Mouse (Mus musculus) forebrain, embryonic 11.5 days (tissue): ENCODE data around the gene Plekhg1. TPM values are rescaled to one million over a fixed set of nuclear protein-coding genes. Genes with fewer than 3 reads are reported as not detected.
A peak's percentile ranks its signal among the peaks of the same experiment; 100 is the strongest.

Source experiments
- ATAC-seq: fragments of 200-750 bp; cut with Nextera tagmentation; replicated peaks from 2 replicates; pipeline ENCODE4 v1.8.0; 2017; ENCODE audit warnings: moderate TSS enrichment; ENCODE audit not compliant: low FRiP score
- DNase-seq: peaks from one replicate; pipeline ENCODE4 v3.0.0-alpha.2; 2017; ENCODE audit warnings: low spot score
- H3K27ac ChIP-seq: fragments of 300-500 bp; sonication (generic); 2 replicates; pipeline ENCODE4 v1.5.1; 2014; ENCODE audit warnings: low read depth, low read length
- H3K27me3 ChIP-seq: fragments of 300-500 bp; sonication (generic); 2 replicates; pipeline ENCODE4 v1.6.1; 2014; ENCODE audit warnings: mild to moderate bottlenecking, low read length, mixed read lengths; ENCODE audit not compliant: control insufficient read depth, insufficient read depth
- H3K36me3 ChIP-seq: fragments of 300-500 bp; sonication (generic); 2 replicates; pipeline ENCODE4 v1.6.1; 2014; ENCODE audit warnings: mild to moderate bottlenecking, low read length, moderate library complexity, mixed read lengths; ENCODE audit not compliant: control insufficient read depth, insufficient read depth
- H3K4me1 ChIP-seq: fragments of 300-500 bp; sonication (generic); replicated peaks from 2 replicates; pipeline ENCODE4 v1.6.1; 2014; ENCODE audit warnings: low read length, mixed read lengths; ENCODE audit not compliant: control insufficient read depth, insufficient read depth
- H3K4me2 ChIP-seq: fragments of 300-500 bp; sonication (generic); 2 replicates; pipeline ENCODE4 v1.6.1; 2014; ENCODE audit warnings: low read depth, mild to moderate bottlenecking, low read length, moderate library complexity, mixed read lengths; ENCODE audit not compliant: severe bottlenecking
- H3K4me3 ChIP-seq: fragments of 300-500 bp; sonication (generic); 2 replicates; pipeline ENCODE4 v1.5.1; 2014; ENCODE audit warnings: low read depth, low read length
- H3K9ac ChIP-seq: fragments of 300-500 bp; sonication (generic); 2 replicates; pipeline ENCODE4 v1.6.1; 2014; ENCODE audit warnings: low read length
- H3K9me3 ChIP-seq: fragments of 300-500 bp; sonication (generic); 2 replicates; pipeline ENCODE4 v1.6.1; 2016; ENCODE audit warnings: low read length, mixed read lengths; ENCODE audit not compliant: control insufficient read depth
- WGBS: fragments of 180-500 bp; shearing (Covaris S2); extraction: QIAGEN DNeasy Blood & Tissue Kit; methylation state at CpG from one replicate; pipeline ENCODE4 v1.1.7; 2014; 5-methylcytosine and 5-hydroxymethylcytosine counted together
- polyA plus RNA-seq: library from polyadenylated mRNA; unstranded; fragments of >200 nt; fragmentation: Nextera tagmentation; extraction: Ambion mirVana; gene quantifications from 2 replicates; pipeline ENCODE4 v1.2.1, GENCODE M21; 2014

The Plekhg1 gene
- polyA plus RNA-seq, 1 experiment from 2014 or later: 15.7 TPM

DNA sequence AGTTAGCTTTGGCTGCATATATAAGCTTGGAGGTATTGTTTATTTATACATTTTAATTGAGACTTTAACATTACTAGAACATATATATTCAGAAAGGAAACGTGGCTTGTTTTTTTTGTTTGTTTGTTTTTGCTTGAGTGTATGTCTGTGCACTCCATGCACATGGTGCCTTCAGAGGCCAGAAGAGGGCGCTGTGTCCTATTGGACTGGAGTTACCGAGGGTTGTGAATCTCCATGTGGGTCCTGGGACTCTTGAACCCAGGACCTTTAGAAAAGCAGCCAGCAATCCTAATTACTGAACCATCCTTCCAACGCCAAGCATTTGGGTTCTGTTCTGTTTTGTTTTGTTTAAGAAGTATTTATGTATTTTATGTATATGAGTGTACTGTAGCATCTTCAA, 255.1 kb downstream of the Plekhg1 start:
- Histone ChIP-seq H3K27me3 (no peaks in the 10 kb centered on the region), H3K36me3 (no peaks in the 10 kb centered on the region; the same call in 1 of the 2 replicates)
- WGBS: 85% methylated on average over 4 of the region's 4 CpGs

DNA sequence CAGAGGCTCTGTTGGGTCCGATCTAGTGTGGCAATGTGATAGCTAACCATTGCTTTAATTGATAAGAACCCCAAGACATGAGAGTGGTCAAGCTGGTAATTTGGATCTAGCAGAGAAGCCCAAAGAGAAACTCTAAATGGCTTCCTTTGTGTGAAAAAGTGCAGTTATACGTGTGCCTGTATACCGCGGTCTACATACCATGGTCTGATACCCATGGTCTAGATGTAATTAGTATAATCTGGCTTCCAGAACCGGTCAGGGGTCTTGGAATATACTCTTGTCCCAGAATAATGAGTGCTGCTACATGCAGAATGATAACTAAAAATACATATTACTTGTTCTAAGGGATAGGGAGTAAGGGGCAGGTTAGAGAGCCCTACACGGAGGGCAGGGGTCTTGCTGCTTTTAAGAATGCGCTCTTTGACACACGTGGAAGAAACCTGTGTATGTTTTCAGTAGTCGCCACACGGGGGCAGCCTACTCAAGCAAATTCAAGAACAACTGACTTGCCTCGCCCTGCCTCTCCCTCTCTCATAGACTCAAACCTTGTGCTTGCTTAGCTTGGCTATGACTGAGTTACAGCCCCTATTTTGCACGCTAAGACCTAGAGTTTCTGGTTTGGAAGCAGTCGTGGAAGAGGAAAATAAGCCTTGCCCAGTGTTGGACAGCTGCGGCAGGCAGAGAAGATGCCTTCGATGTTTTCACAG, 256.2 kb downstream of the Plekhg1 start:
- no peaks in the 10 kb centered on the region for H3K27me3 ChIP-seq
- ATAC-seq (peak; percentile 49; the same call in 1 of the 2 replicates), DNase-seq (peak; percentile 86)
- no peak overlapping the region for H3K9ac ChIP-seq
- H3K36me3 ChIP-seq: no peaks in the 10 kb centered on the region; the same call in 1 of the 2 replicates
- WGBS: 59% methylated on average over 15 of the region's 15 CpGs
- no peak overlapping the region for H3K4me3 ChIP-seq
- H3K27ac ChIP-seq: no peak overlapping the region
- H3K9me3 ChIP-seq: no peaks in the 10 kb centered on the region
- H3K4me2 ChIP-seq: no peak overlapping the region
- no peaks in the 10 kb centered on the region for H3K4me1 ChIP-seq

More for the DNA sequence above, 255.1 kb downstream of the Plekhg1 start:
- no peak overlapping the region for H3K9ac ChIP-seq
- no peak for DNase-seq
- H3K27ac ChIP-seq: no peak overlapping the region
- H3K4me3 ChIP-seq: no peak overlapping the region
- ATAC-seq: no peak
- no peaks in the 10 kb centered on the region for H3K4me1 ChIP-seq
- no peak overlapping the region for H3K4me2 ChIP-seq
- no peaks in the 10 kb centered on the region for H3K9me3 ChIP-seq

DNA sequence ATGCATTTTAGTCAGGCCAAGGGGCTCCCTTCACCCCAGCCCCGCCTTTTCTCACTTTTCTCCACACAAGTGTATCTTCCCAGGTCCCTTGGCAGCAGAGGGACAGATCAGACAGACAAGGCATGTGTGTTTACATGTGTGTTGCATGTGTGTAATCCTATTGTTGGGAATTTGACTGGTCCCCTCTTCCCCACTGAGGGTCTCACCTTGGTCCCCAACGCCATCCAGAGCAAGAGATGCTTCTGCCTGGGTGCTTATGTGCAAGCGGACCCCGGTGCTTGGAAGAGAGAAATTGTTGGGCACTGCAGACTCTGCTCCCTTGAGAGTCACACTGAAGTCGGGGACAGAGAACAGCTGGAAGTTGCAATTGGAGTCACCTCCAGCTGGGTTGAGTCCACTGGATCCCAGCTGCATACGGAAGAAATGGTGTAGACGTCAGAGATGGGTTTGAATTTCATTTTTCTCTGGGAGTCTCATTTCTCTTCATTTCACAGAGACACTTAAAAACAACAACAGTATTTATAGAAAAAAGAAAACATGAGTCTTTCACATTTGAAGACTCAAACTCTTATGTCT, 257.8 kb downstream of the Plekhg1 start:
- no peak overlapping the region for H3K27ac ChIP-seq
- H3K9ac ChIP-seq: no peak overlapping the region
- H3K4me3 ChIP-seq: no peak overlapping the region
- WGBS: 92% methylated on average over 7 of the region's 7 CpGs
- no peaks in the 10 kb centered on the region for H3K4me1 ChIP-seq
- no peak overlapping the region for H3K4me2 ChIP-seq
- no peaks in the 10 kb centered on the region; the same call in 1 of the 2 replicates for H3K36me3 ChIP-seq
- DNase-seq (no peak), ATAC-seq (no peak)
- no peaks in the 10 kb centered on the region for H3K9me3 ChIP-seq
- no peaks in the 10 kb centered on the region for H3K27me3 ChIP-seq

DNA sequence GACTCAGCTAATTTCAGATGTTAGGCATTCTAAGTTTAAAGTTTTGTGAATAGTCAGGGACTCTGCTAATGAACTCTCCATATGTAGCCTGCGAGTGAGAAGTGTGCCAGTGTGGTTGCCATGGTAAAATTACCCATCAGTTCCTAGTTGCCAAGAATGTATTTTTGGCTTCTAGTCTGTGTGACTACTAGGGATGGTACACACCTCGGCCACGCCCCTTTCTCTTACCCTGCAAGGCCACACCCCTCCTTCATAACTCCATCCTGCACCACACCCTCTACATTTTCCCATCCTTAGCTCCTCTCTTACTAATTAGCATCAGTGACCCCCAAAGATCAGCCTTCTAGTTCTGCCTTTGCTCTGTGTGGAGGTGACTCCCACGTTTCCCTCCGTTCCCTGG, 262.5 kb downstream of the Plekhg1 start:
- H3K4me3 ChIP-seq: no peak overlapping the region
- H3K36me3 ChIP-seq: no peaks in the 10 kb centered on the region; the same call in 1 of the 2 replicates
- H3K9me3 ChIP-seq: no peaks in the 10 kb centered on the region
- no peak overlapping the region for H3K4me2 ChIP-seq
- H3K27ac ChIP-seq: no peak overlapping the region
- H3K9ac ChIP-seq: no peak overlapping the region
- WGBS: 92% methylated on average over 5 of the region's 5 CpGs
- no peaks in the 10 kb centered on the region for H3K4me1 ChIP-seq
- ATAC-seq: no peak
- no peak for DNase-seq
- H3K27me3 ChIP-seq: no peaks in the 10 kb centered on the region

DNA sequence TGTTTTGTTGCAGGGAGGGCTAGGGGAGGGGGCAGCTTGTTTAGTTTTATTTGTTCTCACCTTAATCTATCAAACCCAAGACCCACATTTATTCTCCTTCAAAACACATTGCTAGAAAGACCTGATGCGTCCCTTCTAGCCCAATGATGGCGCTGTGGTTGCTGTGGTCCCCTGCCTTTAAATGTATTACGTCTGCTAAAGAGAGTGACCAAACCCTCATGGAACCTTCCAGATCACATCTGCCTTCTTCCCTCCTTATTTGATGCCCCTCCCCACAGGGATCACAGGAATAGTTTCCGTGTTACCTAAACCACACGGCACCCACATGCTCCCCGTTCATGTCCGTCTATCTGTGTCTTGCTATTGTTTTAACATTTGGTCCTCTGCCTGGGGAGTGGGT, 265.0 kb downstream of the Plekhg1 start:
- H3K9ac ChIP-seq: no peak overlapping the region
- no peak for ATAC-seq
- H3K4me3 ChIP-seq: no peak overlapping the region
- no peaks in the 10 kb centered on the region for H3K9me3 ChIP-seq
- no peaks in the 10 kb centered on the region for H3K27me3 ChIP-seq
- H3K4me2 ChIP-seq: no peak overlapping the region
- H3K27ac ChIP-seq: no peak overlapping the region
- no peak for DNase-seq
- 87% methylated on average over 7 of the region's 7 CpGs for WGBS
- no peaks in the 10 kb centered on the region for H3K36me3 ChIP-seq
- no peaks in the 10 kb centered on the region for H3K4me1 ChIP-seq

DNA sequence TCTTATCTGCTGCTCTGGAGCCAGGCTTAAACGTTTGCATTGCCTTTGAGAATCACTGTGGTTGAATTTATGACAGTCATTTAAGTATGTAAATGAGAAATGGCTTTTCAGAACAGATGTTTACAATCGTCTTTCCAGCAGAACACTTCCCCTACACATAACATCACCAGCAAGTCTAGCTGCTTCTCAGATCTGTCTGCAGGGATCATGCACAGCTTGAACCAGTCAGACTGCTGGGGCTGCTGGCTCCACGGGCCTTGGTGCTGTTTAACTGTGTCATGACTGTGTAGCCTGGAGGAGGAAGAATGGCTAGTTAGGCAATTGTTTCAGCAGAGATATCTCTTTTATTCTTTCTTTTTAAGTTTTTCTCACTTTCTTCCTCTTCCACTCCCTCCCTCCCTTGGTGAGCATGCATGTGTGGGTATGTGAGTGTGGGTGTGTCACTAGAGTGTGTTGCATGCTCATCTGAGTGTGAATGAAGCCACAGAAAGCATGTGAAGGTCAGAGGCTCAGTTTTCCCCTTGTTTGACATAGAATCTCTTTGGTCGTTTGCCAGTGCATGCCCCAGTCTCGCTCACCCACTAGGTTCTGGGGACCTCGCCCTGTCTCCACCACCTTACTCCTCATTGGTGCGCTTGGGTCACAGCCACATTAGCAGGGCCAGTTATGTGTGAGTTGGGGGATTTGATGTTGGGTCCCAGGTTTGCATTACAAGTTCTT, 266.3 kb downstream of the Plekhg1 start:
- Histone ChIP-seq H3K4me2 (no peak overlapping the region), H3K4me3 (no peak overlapping the region), H3K36me3 (no peaks in the 10 kb centered on the region), H3K27me3 (no peaks in the 10 kb centered on the region), H3K27ac (no peak overlapping the region), H3K4me1 (no peaks in the 10 kb centered on the region), H3K9ac (no peak overlapping the region), H3K9me3 (no peaks in the 10 kb centered on the region)
- ATAC-seq (no peak), DNase-seq (no peak)
- WGBS: 82% methylated on average over 7 of the region's 7 CpGs

Other genes starting within 250 kb of the Plekhg1 start
- gene Iyd, start 200.1 kb upstream of the Plekhg1 start, polyA plus RNA-seq: not detected in 2 replicates
- gene Mthfd1l, start 232.8 kb downstream of the Plekhg1 start, polyA plus RNA-seq: 16.2 and 16.6 TPM in 2 replicates